29 mouse cellular contexts compared by ENCODE assay signal in the genomic region with DNA sequence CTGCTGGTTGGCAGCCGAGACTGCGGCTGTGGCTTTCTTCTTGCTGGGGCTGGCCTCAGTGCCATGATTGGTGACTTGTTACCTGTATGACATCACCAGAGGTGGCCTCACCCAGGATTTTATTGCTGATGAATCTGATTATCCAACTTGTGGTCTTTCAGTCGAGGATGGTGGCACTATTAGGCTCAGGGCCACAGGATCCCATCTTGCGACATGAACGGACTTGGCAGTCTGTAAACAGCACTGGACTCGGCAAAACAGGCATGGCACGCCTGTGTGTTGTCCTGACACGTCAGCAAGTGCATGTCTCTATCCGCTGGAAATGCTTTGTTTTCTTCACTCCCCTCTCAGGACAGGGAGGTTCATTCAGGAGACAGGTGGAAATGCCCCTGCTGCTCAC. TPM values are rescaled to one million over a fixed set of nuclear protein-coding genes. Genes with fewer than 3 reads are reported as not detected.
DNase-seq lines count a peak whose midpoint lies in the region; ATAC-seq and TF ChIP-seq lines count a peak whose summit lies in the region.
"Had no signal": no experiment of that assay in that cellular context is flagged by ENCODE, and none has a peak within 500 bp of the region (broad histone marks: within the 10 kb centered on the region; RNA-seq: fewer than 3 reads in every experiment).

No protein-coding gene starts in this region.

- H3K36me3 ChIP-seq in liver, adult 2 months (ENCODE audit: control insufficient read depth, insufficient read depth, low read length), result no peaks in the 10 kb centered on the region
- no peaks in the 10 kb centered on the region for H3K36me3 ChIP-seq in liver, postnatal 0 days (replicated peaks; ENCODE audit: insufficient read depth, low read length)
- H3K36me3 ChIP-seq: heart, embryonic 15.5 days had no signal

- no peak overlapping the region for H3K27ac ChIP-seq in liver, adult 2 months (replicated peaks; ENCODE audit: insufficient read depth, low read depth, low read length)
- H3K27ac ChIP-seq in liver, postnatal 0 days (ENCODE audit: low read depth), result no peak overlapping the region
- H3K27ac ChIP-seq: forebrain, embryonic 10.5 days; forebrain, embryonic 13.5 days; heart, embryonic 15.5 days; hindbrain, embryonic 10.5 days; hindbrain, embryonic 13.5 days had no signal

- no peaks in the 10 kb centered on the region for H3K27me3 ChIP-seq in liver, adult 2 months (ENCODE audit: control insufficient read depth, insufficient read depth, low read length)
- no peaks in the 10 kb centered on the region for H3K27me3 ChIP-seq in liver, postnatal 0 days (ENCODE audit: insufficient read depth, low read length)
- H3K27me3 ChIP-seq: CH12.LX; forebrain, embryonic 13.5 days; heart, embryonic 15.5 days; hindbrain, embryonic 13.5 days; Patski had no signal

- no peak for TF ChIP-seq POLR2A in liver, adult 2 months (IDR thresholded peaks at IDR 0.05; ENCODE audit: extremely low read depth, insufficient read depth, low read length)

- H3K79me2 ChIP-seq in liver, adult 2 months (ENCODE audit: control insufficient read depth, insufficient read depth, low read length), result no peaks in the 10 kb centered on the region

- WGBS in liver, adult 2 months, result 56% methylated on average over 9 of the region's 9 CpGs
- 74% methylated on average over 9 of the region's 9 CpGs for WGBS in liver, postnatal 0 days (ENCODE audit: insufficient replicate concordance)

- ATAC-seq in liver, postnatal 0 days, result no peak
- ATAC-seq: forebrain, embryonic 13.5 days; forebrain, embryonic 16.5 days; hindbrain, embryonic 16.5 days; Patski had no signal

- no peak overlapping the region for H3K4me3 ChIP-seq in liver, adult 2 months (ENCODE audit: insufficient read depth, low read depth, low read length)
- no peak overlapping the region for H3K4me3 ChIP-seq in liver, postnatal 0 days (ENCODE audit: low read depth, low read length)
- H3K4me3 ChIP-seq: forebrain, embryonic 10.5 days; forebrain, embryonic 13.5 days; heart, embryonic 15.5 days; hindbrain, embryonic 10.5 days; hindbrain, embryonic 13.5 days had no signal

- intact Hi-C loops in left cerebral cortex, postnatal 10 days (cut with DNase I), result loop anchor here (5.0 kb wide), 1 partner anchor 73 kb away; the partner anchor contains the start of gene Nms

- DNase-seq in liver, adult 2 months (ENCODE audit: extremely low read depth, low read depth, low spot score), result peak; percentile 69
- DNase-seq in liver, postnatal 0 days, result no peak
- peak; percentile 36 for DNase-seq in urinary bladder, adult 2 months (ENCODE audit: low spot score)
- no peak for DNase-seq in urinary bladder, postnatal 4 days (ENCODE audit: low spot score in 2 of 2)
- DNase-seq in urinary bladder, postnatal 25 days (ENCODE audit: low spot score), result peak; percentile 33
- DNase-seq in left cerebral cortex, postnatal 10 days (ENCODE audit: extremely low spot score in 1 of 2, low spot score in 2 of 2), result no peak
- DNase-seq in right cerebral cortex, postnatal 25 days, result no peak
- DNase-seq: adrenal gland, postnatal 10 days; adrenal gland, postnatal 36 days; B cell, adult 2 months; cerebellum, adult 18-20 months; cerebellum, adult 9-10 months; cerebellum, postnatal 14 days; gastrocnemius, postnatal 10 days; gastrocnemius, postnatal 36 days; heart, adult 11 months; heart, postnatal 10 days; heart, postnatal 36 days had no signal

- H3K9me3 ChIP-seq in liver, postnatal 0 days (ENCODE audit: low read length), result no peaks in the 10 kb centered on the region
- H3K9me3 ChIP-seq: forebrain, embryonic 10.5 days; forebrain, embryonic 13.5 days; G1E; heart, embryonic 15.5 days; hindbrain, embryonic 10.5 days; hindbrain, embryonic 13.5 days had no signal

- peaks cover 5% of the 10 kb centered on the region; the same call in 1 of the 2 replicates for H3K4me1 ChIP-seq in liver, adult 2 months (ENCODE audit: control insufficient read depth, insufficient read depth, low read length)
- H3K4me1 ChIP-seq in liver, postnatal 0 days (ENCODE audit: insufficient read depth), result no peaks in the 10 kb centered on the region
- H3K4me1 ChIP-seq: forebrain, embryonic 13.5 days; heart, embryonic 15.5 days; hindbrain, embryonic 10.5 days had no signal

- H3K9ac ChIP-seq in liver, adult 2 months (ENCODE audit: low read depth, low read length), result no peak overlapping the region
- no peak overlapping the region for H3K9ac ChIP-seq in liver, postnatal 0 days (replicated peaks)
- H3K9ac ChIP-seq: forebrain, embryonic 13.5 days; heart, embryonic 15.5 days; hindbrain, embryonic 13.5 days had no signal

- H3K4me2 ChIP-seq in liver, postnatal 0 days (ENCODE audit: low read depth, low read length), result no peak overlapping the region
- H3K4me2 ChIP-seq: forebrain, embryonic 13.5 days; heart, embryonic 11.5 days; heart, embryonic 15.5 days; hindbrain, embryonic 13.5 days had no signal

- no peak for TF ChIP-seq EP300 in liver, postnatal 0 days (IDR thresholded peaks at IDR 0.05; ENCODE audit: low read depth)

- TF ChIP-seq CTCF in liver, adult 2 months (IDR thresholded peaks at IDR 0.05; ENCODE audit: low read depth, low read length), result no peak
- no peak for TF ChIP-seq CTCF in liver, postnatal 0 days (IDR thresholded peaks at IDR 0.05; ENCODE audit: low read depth)

RNA-seq across cellular contexts. Expression of gene Lonrf2, which starts 27.8 kb away (rescaled TPM):
- total RNA-seq in liver, adult 2 months (2014; rRNA removed), result not detected in 2 replicates
- polyA plus RNA-seq in liver, adult 2 months (2012; rRNA removed), result not detected in 2 replicates
- polyA plus RNA-seq in liver, postnatal 0 days (2015; fragmentation: Nextera tagmentation; extraction: Ambion mirVana), result 0.01 TPM in 1 of 2 replicates, not detected in the other
- 5.6 and 5.9 TPM in 2 replicates for polyA plus RNA-seq in urinary bladder, adult 2 months (2012; rRNA removed)
- total RNA-seq in left cerebral cortex, postnatal 10 days (2021), result 100 to 1,000 TPM; 136 to 141 TPM
- total RNA-seq: CH12.LX had no signal

RNA-seq across cellular contexts. Expression of gene Chst10, which starts 33.6 kb away (rescaled TPM):
- total RNA-seq in liver, adult 2 months (2014; rRNA removed), result 0.07 and 0.09 TPM in 2 replicates
- polyA plus RNA-seq in liver, adult 2 months (2012; rRNA removed), result 0.05 and 0.07 TPM in 2 replicates
- 0.17 and 0.33 TPM in 2 replicates for polyA plus RNA-seq in liver, postnatal 0 days (2015; fragmentation: Nextera tagmentation; extraction: Ambion mirVana)
- polyA plus RNA-seq in urinary bladder, adult 2 months (2012; rRNA removed), result 3.8 and 6.2 TPM in 2 replicates
- 10 to 100 TPM; 55.7 to 63.2 TPM for total RNA-seq in left cerebral cortex, postnatal 10 days (2021)

Comparison
In these comparisons a context has a peak if more than half of its experiments do, and no peak if none do; other contexts are left out.
1. DNase-seq: peak in liver, adult 2 months (single experiment), urinary bladder, adult 2 months (single experiment) and urinary bladder, postnatal 25 days (single experiment); none in liver, postnatal 0 days (single experiment), urinary bladder, postnatal 4 days (0 of 2), left cerebral cortex, postnatal 10 days (0 of 2) and right cerebral cortex, postnatal 25 days (single experiment).